Mouse (Mus musculus) limb, embryonic 14.5 days (tissue): ENCODE data around the gene Gm20521. TPM values are rescaled to one million over a fixed set of nuclear protein-coding genes. Genes with fewer than 3 reads are reported as not detected.
A peak's percentile ranks its signal among the peaks of the same experiment; 100 is the strongest.

Experiments used
- ATAC-seq: fragments of 200-750 bp; cut with Nextera tagmentation; 2 replicates; pipeline ENCODE4 v1.8.0; 2017; ENCODE audit warnings: low read depth, moderate number of reproducible peaks, moderate TSS enrichment; ENCODE audit not compliant: low FRiP score
- DNase-seq: peaks from one replicate; pipeline ENCODE4 v3.0.0-alpha.2; 2015; ENCODE audit warnings: low spot score
- H3K27ac ChIP-seq: fragments of 300-500 bp; sonication (generic); replicated peaks from 2 replicates; pipeline ENCODE4 v1.5.1; 2014; ENCODE audit warnings: low read depth, mild to moderate bottlenecking, low read length, moderate library complexity, mixed read lengths
- H3K27me3 ChIP-seq: fragments of 300-500 bp; sonication (generic); 2 replicates; pipeline ENCODE4 v1.6.1; 2014; ENCODE audit warnings: low read length, mixed read lengths; ENCODE audit not compliant: control insufficient read depth, insufficient read depth
- H3K36me3 ChIP-seq: fragments of 300-500 bp; sonication (generic); 2 replicates; pipeline ENCODE4 v1.6.1; 2014; ENCODE audit warnings: mild to moderate bottlenecking, low read length, moderate library complexity, mixed read lengths; ENCODE audit not compliant: control insufficient read depth, insufficient read depth
- H3K4me1 ChIP-seq: fragments of 300-500 bp; sonication (generic); 2 replicates; pipeline ENCODE4 v1.6.1; 2014; ENCODE audit warnings: antibody characterized with exemption, low read length, mixed read lengths; ENCODE audit not compliant: control insufficient read depth, insufficient read depth
- H3K4me2 ChIP-seq: fragments of 300-500 bp; sonication (generic); replicated peaks from 2 replicates; pipeline ENCODE4 v1.6.1; 2014; ENCODE audit warnings: low read depth, mild to moderate bottlenecking, low read length, moderate library complexity; ENCODE audit not compliant: severe bottlenecking
- H3K4me3 ChIP-seq: fragments of 300-500 bp; sonication (generic); replicated peaks from 2 replicates; pipeline ENCODE4 v1.5.1; 2014; ENCODE audit warnings: low read length
- H3K9ac ChIP-seq: fragments of 300-500 bp; sonication (generic); 2 replicates; pipeline ENCODE4 v1.6.1; 2014; ENCODE audit warnings: mild to moderate bottlenecking, low read depth, low read length, moderate library complexity; ENCODE audit not compliant: severe bottlenecking
- H3K9me3 ChIP-seq: fragments of 300-500 bp; sonication (generic); 2 replicates; pipeline ENCODE4 v1.6.1; 2016; ENCODE audit warnings: low read length; ENCODE audit not compliant: control insufficient read depth
- POLR2A ChIP-seq: fragments of 200-500 bp; IDR thresholded peaks from 2 replicates; pipeline ENCODE4 v1.8.0; 2012; ENCODE audit warnings: inconsistent platforms, mild to moderate bottlenecking, moderate library complexity, borderline replicate concordance; ENCODE audit not compliant: insufficient read depth, insufficient read length; ENCODE audit errors: extremely low read depth
- WGBS: fragments of 180-500 bp; shearing (Covaris S2); extraction: QIAGEN DNeasy Blood & Tissue Kit; methylation state at CpG from one replicate; pipeline ENCODE4 v1.1.7; 2014; 5-methylcytosine and 5-hydroxymethylcytosine counted together
- polyA plus RNA-seq, 2 experiments: library from polyadenylated mRNA; depleted of rRNA in 1 of 2; stranded (reverse) in 1 of 2; unstranded in 1 of 2; fragments of >200 nt; fragmentation: Nextera tagmentation in 1 of 2; extraction: Ambion mirVana in 1 of 2; gene quantifications; 2 replicates each; pipeline versions ENCODE4 v1.2.1 to v1.2.3; 2012 to 2014

The Gm20521 gene
- polyA plus RNA-seq, 2 experiments, result 0.16 TPM; not detected in 1

GRCm38 (mm10) chr14:54893651-54894181, 10.5 kb downstream of the Gm20521 start:
- DNase-seq (peak; percentile 100), ATAC-seq (peak; percentile 98)
- TF ChIP-seq POLR2A, result peak; percentile 34; the same call in 1 of the 2 replicates
- Histone ChIP-seq H3K27me3 (no peaks in the 10 kb centered on the region), H3K9me3 (no peaks in the 10 kb centered on the region), H3K4me2 (peak overlapping the region; percentile 56), H3K36me3 (peaks cover 34% of the 10 kb centered on the region), H3K27ac (peak overlapping the region; percentile 95), H3K4me1 (peaks cover 5% of the 10 kb centered on the region), H3K9ac (peak overlapping the region; percentile 99), H3K4me3 (peak overlapping the region; percentile 98)
- WGBS, result 0% methylated on average over 30 of the region's 38 CpGs

GRCm38 (mm10) chr14:54894296-54895151, 11.3 kb downstream of the Gm20521 start:
- Histone ChIP-seq H3K9me3 (no peaks in the 10 kb centered on the region), H3K36me3 (peaks cover 39% of the 10 kb centered on the region), H3K27ac (peak overlapping the region; percentile 95), H3K4me3 (peak overlapping the region; percentile 98), H3K27me3 (no peaks in the 10 kb centered on the region), H3K4me2 (peak overlapping the region; percentile 74), H3K4me1 (peaks cover 5% of the 10 kb centered on the region), H3K9ac (peak overlapping the region; percentile 99)
- ATAC-seq (peak; percentile 45), DNase-seq (peak; percentile 32)
- under 1% methylated on average over 46 of the region's 54 CpGs for WGBS
- TF ChIP-seq POLR2A, result 0 out of 2 replicates have a peak, but pooled peaks have one; percentile 12

GRCm38 (mm10) chr14:54897445-54897844, 14.2 kb downstream of the Gm20521 start:
- ATAC-seq (no peak), DNase-seq (no peak)
- WGBS, result 53% methylated on average over 2 of the region's 2 CpGs
- TF ChIP-seq POLR2A, result no peak
- H3K27me3 ChIP-seq, result no peaks in the 10 kb centered on the region
- H3K27ac ChIP-seq, result 0 out of 2 replicates have a peak overlapping the region, but pooled peaks have one; percentile 26
- no peak overlapping the region for H3K4me3 ChIP-seq
- no peaks in the 10 kb centered on the region for H3K9me3 ChIP-seq
- peaks cover 39% of the 10 kb centered on the region for H3K36me3 ChIP-seq
- H3K4me2 ChIP-seq, result no peak overlapping the region
- peaks cover 5% of the 10 kb centered on the region for H3K4me1 ChIP-seq
- H3K9ac ChIP-seq, result no peak overlapping the region

- no peaks in the 10 kb centered on the region for H3K9me3 ChIP-seq
- H3K4me1 ChIP-seq, result peaks cover 5% of the 10 kb centered on the region
- peaks cover 52% of the 10 kb centered on the region for H3K36me3 ChIP-seq
- DNase-seq, result peak; percentile 93
- peak; percentile 66 for ATAC-seq
- H3K4me3 ChIP-seq, result no peak overlapping the region
- no peak for TF ChIP-seq POLR2A
- no peak overlapping the region for H3K4me2 ChIP-seq
- no peak overlapping the region for H3K27ac ChIP-seq
- no peak overlapping the region for H3K9ac ChIP-seq
- H3K27me3 ChIP-seq, result no peaks in the 10 kb centered on the region
- WGBS, result 0% methylated on average over 3 of the region's 3 CpGs
Observed at GRCm38 (mm10) chr14:54900383-54900782, 17.1 kb downstream of the Gm20521 start.

- WGBS, result 85% methylated on average over 4 of the region's 4 CpGs
- H3K4me1 ChIP-seq, result no peaks in the 10 kb centered on the region
- ATAC-seq (no peak), DNase-seq (no peak)
- no peak overlapping the region for H3K4me2 ChIP-seq
- TF ChIP-seq POLR2A, result no peak
- H3K27me3 ChIP-seq, result no peaks in the 10 kb centered on the region
- H3K27ac ChIP-seq, result no peak overlapping the region
- H3K4me3 ChIP-seq, result no peak overlapping the region
- H3K9ac ChIP-seq, result no peak overlapping the region
- peaks cover 47% of the 10 kb centered on the region for H3K36me3 ChIP-seq
- no peaks in the 10 kb centered on the region for H3K9me3 ChIP-seq
Observed at GRCm38 (mm10) chr14:54903641-54904040, 20.4 kb downstream of the Gm20521 start.
